Mouse (Mus musculus): ENCODE results near the gene Smim8.
A peak's percentile ranks its signal among the peaks of the same experiment; 100 is the strongest.
"Not testable (repeated sequence)": the region's sequence is repeated elsewhere in the genome, so short reads cannot be mapped to it uniquely, and the experiment has no call there.

The Smim8 gene

GRCm38 (mm10) chr4:34777677-34778527 is at the start of gene Smim8:
Gene Smim8, minus strand, starts transcription at chr4:34778423.
- DNase-seq (ENCODE audit: low read depth, low spot score), result peak; percentile 93

- no peak for DNase-seq (ENCODE audit: low read depth, low spot score)
Observed at GRCm38 (mm10) chr4:34823901-34824300, 45.7 kb upstream of the Smim8 start.

- no peak for DNase-seq (ENCODE audit: low read depth, low spot score)
Observed at GRCm38 (mm10) chr4:34819904-34820303, 41.7 kb upstream of the Smim8 start.

GRCm38 (mm10) chr4:34801166-34802034 is 23.2 kb upstream of the Smim8 start:
- DNase-seq (ENCODE audit: low read depth, low spot score), result no peak

GRCm38 (mm10) chr4:34798005-34798404 is 19.8 kb upstream of the Smim8 start:
- no peak for DNase-seq (ENCODE audit: low read depth, low spot score)

GRCm38 (mm10) chr4:34797294-34797983 is 19.2 kb upstream of the Smim8 start:
- no peak for DNase-seq (ENCODE audit: low read depth, low spot score)

- no peak for DNase-seq (ENCODE audit: low read depth, low spot score)
Observed at GRCm38 (mm10) chr4:34796294-34796693, 18.1 kb upstream of the Smim8 start.

GRCm38 (mm10) chr4:34786476-34786875 is 8.3 kb upstream of the Smim8 start:
- DNase-seq (ENCODE audit: low read depth, low spot score), result no peak

- DNase-seq (ENCODE audit: low read depth, low spot score), result no peak
Observed at GRCm38 (mm10) chr4:34785646-34786045, 7.4 kb upstream of the Smim8 start.

- peak; percentile 92 for DNase-seq (ENCODE audit: low read depth, low spot score)
Observed at GRCm38 (mm10) chr4:34784865-34785264, 6.6 kb upstream of the Smim8 start.

GRCm38 (mm10) chr4:34782730-34783129 is 4.5 kb upstream of the Smim8 start:
- DNase-seq (ENCODE audit: low read depth, low spot score), result peak; percentile 83

GRCm38 (mm10) chr4:34771652-34772371 is 6.4 kb downstream of the Smim8 start:
- peak; percentile 94 for DNase-seq (ENCODE audit: low read depth, low spot score)

- no peak for DNase-seq (ENCODE audit: low read depth, low spot score)
Observed at GRCm38 (mm10) chr4:34756163-34756562, 22.1 kb downstream of the Smim8 start, which contains the start of gene Gm136. Gene Gm136, minus strand, starts transcription at chr4:34756263.

GRCm38 (mm10) chr4:34749236-34749635 is 29.0 kb downstream of the Smim8 start:
- DNase-seq (ENCODE audit: low read depth, low spot score), result no peak

- peak; percentile 67 for DNase-seq (ENCODE audit: low read depth, low spot score)
Observed at GRCm38 (mm10) chr4:34734461-34734860, 43.8 kb downstream of the Smim8 start.

- not testable (repeated sequence) for DNase-seq (ENCODE audit: low read depth, low spot score)
Observed at GRCm38 (mm10) chr4:34733415-34733814, 44.8 kb downstream of the Smim8 start.

GRCm38 (mm10) chr4:34729851-34730341 is 48.3 kb downstream of the Smim8 start, which contains the start of gene Cfap206:
Gene Cfap206, minus strand, starts transcription at chr4:34730206.
- DNase-seq (ENCODE audit: low read depth, low spot score), result peak; percentile 72

GRCm38 (mm10) chr4:34725710-34726109 is 52.5 kb downstream of the Smim8 start:
- DNase-seq (ENCODE audit: low read depth, low spot score), result not testable (repeated sequence)

GRCm38 (mm10) chr4:34724306-34724705 is 53.9 kb downstream of the Smim8 start:
- no peak for DNase-seq (ENCODE audit: low read depth, low spot score)

- DNase-seq (ENCODE audit: low read depth, low spot score), result peak; percentile 32
Observed at GRCm38 (mm10) chr4:34723186-34723585, 55.0 kb downstream of the Smim8 start.

Measured in ES-CJ7 (cell line).